Mouse (Mus musculus) liver, adult 2 months (tissue): ENCODE results near the gene Hint1.
"Not testable (repeated sequence)": the region's sequence is repeated elsewhere in the genome, so short reads cannot be mapped to it uniquely, and the experiment has no call there.

Source experiments
- CTCF ChIP-seq: fragments of 200-500 bp; IDR thresholded peaks from 2 replicates; pipeline ENCODE4 v1.5.1; 2011; ENCODE audit warnings: low read depth, low read length, control low read depth
- POLR2A ChIP-seq: fragments of 200-500 bp; IDR thresholded peaks from 2 replicates; pipeline ENCODE4 v1.6.1; 2011; ENCODE audit warnings: low read length, control low read depth; ENCODE audit not compliant: insufficient read depth; ENCODE audit errors: extremely low read depth

- TF ChIP-seq CTCF, POLR2A: not testable (repeated sequence)
These were observed 7.3 kb upstream of the Hint1 start for GRCm38 (mm10) chr11:54858880-54859279.
